Mouse (Mus musculus) lung, postnatal 36 days (tissue): Measurements from ENCODE around the gene Zfp3.

ENCODE experiments used
- DNase-seq: peaks from one replicate; pipeline ENCODE4 v3.0.0; 2022; ENCODE audit warnings: mixed read lengths

Zfp3 gene

DNA sequence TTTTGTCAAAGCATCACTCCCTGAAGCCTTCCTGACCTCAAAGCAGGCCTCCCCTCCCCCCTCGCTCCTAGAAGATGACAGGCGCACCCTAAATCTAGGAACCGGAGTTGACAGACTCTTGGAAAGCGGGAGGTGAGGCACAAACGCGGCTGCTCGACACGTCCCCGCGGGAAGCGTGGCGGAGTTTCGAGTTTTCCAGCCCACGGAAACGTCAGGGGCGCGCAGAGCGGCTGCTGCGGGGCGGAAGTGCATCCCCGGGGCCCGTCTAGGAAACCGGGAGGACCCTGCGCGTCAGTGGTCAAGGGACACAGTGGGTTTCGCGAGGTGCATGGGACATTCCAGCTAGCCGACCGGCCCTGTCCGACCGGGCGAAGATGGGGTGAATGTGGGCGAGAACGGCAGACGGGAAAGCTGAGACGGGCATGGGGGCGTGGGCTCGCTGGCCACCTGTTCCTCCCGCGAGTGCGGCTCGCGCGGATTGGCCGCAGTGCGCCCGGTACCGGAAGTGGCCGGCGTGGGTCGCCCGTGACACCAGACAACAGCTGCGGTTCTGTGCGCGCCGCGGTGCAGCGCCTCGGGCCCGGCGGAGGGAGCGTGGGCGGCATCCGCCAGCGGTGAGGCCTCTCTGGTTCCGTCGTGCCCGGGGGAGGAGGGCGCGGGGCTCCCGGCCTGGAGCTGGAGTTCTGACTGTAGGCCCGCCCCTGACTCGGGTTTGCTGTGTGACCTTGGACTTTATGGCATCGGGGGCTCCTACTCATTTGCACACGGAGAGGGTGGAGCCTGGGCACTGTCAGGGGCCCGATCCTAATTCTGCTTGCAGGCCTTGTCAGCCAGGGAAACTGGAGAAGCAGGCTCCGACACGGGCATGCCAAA lies at the start of gene Zfp3:
TSS of gene Zfp3 (plus strand) at position 274 of the 873 bp plus-strand sequence.
- peak; percentile 82 for DNase-seq

DNA sequence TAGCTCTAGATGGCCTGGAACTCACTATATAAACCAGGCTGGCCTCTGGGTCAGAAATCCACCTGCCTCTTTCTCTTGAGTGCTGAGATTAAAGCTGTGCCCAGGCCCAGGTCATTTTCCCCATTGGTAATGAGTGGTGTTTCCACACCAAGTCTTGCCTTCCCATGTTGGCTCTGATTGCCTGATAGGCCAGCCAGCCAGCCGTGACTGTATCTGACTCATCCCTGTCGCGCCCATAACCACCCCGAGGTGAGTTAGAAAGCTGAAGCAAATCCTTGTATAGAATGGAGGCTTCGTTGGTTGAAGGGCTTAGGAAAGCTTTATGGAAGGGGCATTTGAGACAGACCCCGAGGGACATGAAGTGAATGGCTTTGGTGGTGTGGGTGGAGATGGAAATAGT lies 48.2 kb upstream of the Zfp3 start:
- no peak for DNase-seq

GRCm38 (mm10) chr11:70718481-70718880 lies 45.5 kb upstream of the Zfp3 start:
- DNase-seq, result no peak

DNA sequence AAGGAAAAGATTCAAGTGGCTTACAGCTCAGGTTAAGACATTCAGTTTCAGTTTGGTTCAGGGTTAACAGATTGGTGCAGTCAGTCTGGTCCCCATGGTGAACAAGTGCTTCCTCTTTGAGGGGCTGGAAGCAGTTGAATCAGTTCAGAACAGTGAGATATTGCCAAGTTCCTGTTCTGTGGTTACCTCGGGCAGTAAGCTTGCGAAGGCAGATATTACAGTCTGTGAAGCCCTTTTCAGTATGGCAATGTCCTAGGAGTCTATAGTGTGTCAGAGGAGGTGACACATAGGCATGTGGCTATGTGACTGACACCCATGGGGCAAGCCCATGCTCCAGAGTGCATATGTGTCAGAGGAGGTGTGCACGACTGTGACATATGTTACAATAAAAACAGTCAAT lies 43.4 kb upstream of the Zfp3 start:
- DNase-seq, result peak; percentile 54

DNA sequence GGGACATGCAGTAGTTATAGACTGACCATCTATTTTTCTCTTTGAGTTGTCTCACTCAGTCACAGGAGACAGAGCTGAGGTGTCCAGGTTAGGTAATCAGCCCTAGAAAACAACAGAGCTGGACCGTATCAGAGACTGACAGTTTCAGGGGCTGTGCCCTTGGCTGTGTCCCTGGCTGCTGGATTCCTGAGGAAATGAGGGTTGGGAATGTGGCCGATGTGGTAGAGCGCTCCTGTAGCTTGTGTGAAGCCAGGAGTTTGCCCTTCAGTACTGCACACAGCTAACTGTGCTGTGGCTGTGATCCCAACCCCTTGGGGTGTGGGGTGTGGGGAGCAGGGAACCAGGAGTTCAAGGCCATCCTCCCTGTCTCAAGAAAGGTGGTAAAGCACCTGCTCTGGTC lies 42.9 kb upstream of the Zfp3 start:
- no peak for DNase-seq

DNA sequence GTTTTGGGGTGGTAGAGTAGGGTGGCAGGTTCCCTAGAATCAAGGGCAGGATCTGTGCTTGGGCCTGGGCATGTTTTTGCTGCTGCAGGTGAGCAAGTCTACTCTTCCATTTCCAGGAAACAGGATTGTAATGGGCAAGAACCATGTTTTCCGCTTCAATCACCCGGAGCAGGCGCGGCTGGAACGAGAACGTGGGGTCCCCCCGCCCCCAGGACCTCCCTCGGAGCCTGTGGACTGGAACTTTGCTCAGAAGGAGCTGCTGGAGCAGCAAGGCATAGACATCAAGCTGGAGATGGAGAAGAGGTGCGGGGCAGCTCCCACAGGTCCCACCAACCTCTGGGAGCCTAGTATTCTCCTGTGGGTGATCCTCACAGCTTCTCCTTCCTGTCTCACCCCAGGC lies 39.3 kb upstream of the Zfp3 start:
- no peak for DNase-seq

DNA sequence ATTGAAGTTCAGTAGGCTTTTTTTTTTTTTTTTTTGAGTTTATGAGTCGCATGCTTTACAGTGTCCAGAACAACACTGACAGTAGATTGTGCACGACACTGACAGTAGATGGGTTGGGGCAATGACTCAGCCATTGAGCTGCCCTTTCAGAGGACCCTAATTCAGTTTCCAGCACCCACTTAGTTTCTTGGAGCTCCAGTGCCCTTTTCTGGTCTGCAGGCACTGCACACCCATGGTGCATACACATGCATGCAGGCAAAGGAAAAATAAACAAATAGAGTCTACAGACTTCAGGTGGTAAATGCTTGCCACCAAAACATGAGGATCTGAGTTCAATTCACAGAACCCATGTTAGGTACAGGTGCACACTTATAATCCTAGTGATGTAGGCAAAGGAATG lies 37.4 kb upstream of the Zfp3 start:
- DNase-seq, result no peak

DNA sequence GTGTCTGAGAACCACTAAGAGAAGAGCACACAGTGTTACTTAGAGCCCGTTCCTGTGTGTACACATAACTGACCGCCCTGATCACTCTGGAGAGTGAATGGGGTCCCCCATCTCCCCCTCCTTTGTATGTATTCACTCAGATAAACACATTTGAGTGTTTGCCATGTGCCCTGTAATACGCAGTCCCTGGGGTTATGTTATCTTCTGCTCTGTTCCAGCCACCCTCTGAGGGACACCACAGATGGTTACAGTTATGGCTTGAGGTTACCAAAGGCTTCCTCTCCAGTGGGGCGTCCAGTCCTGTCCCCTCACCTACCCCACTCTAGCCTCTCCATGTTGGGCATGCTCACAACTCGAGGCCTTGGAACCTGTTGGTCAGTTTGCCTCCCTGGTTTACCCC lies 36.6 kb upstream of the Zfp3 start:
- DNase-seq, result no peak

DNA sequence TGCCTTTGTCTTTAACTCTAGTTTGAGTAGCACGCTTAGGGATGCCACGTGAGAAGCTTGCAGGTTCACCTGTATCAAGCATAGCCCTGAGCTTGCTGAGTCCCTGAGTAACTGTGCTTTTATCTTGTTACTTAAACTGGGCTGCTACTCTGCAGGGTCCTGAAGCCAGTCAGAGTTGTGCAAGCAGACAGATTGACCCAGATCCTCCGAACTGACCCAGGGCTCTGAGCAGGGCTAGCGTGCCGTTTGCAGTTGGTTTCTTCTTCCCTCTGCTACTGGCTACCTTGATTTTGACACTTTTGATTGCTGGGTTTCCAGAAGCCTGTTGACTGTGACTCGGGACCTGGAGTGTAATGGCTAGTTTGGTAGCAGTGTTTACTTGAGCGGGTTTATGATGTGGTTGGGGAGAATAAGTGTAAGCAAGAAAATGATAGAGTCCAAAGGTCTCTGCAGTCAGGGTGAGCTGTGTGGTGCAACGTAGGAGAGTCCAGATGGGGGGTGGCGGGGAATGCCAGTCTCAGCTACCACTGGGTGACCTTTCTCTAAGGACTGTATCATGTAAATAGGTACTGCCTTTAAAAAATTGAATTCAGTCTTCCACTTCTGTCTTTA lies 33.5 kb upstream of the Zfp3 start:
- no peak for DNase-seq

- DNase-seq, result no peak
These were observed 32.8 kb upstream of the Zfp3 start for GRCm38 (mm10) chr11:70731178-70731577.

DNA sequence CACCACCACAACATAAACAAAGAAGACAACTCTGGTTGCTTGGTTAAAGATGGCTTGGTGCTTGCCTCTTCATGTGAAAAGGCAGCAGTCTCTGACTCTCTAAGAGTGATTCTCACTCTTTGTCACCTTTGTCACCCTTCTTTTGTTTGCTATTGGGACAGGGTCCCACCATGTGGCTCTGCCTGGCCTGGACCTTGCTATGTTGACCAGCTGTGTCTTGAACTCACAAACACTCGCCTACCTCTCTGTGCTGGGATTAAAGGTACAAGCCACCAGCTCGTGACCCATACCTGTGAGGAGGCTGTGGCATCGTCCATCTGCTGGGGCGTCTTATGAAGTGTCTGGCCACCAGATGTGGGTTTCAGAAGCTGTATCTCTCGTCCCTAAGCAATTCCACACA lies 30.8 kb upstream of the Zfp3 start:
- DNase-seq, result no peak

DNA sequence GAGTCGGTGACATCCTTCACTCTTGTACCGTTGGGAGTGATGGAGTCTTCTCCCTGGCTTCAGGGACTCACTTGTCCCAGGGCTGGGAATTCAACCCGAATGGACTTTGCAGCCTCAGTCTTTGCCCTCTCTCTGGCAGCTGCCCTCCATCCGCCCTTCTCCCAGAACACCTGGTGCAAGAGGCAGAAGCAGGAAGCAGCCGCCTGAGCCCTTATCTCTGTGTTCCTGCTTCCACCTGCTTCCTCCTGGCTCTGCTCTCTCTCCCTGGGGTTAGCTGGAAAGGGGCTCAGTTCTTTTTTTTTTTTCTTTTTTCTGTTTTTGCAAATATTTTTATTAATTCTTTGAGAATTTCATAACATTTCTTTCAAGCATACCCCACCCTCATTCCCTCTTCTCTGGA lies 26.3 kb upstream of the Zfp3 start:
- DNase-seq, result no peak

GRCm38 (mm10) chr11:70741603-70742002 lies 22.4 kb upstream of the Zfp3 start:
- DNase-seq, result no peak

DNA sequence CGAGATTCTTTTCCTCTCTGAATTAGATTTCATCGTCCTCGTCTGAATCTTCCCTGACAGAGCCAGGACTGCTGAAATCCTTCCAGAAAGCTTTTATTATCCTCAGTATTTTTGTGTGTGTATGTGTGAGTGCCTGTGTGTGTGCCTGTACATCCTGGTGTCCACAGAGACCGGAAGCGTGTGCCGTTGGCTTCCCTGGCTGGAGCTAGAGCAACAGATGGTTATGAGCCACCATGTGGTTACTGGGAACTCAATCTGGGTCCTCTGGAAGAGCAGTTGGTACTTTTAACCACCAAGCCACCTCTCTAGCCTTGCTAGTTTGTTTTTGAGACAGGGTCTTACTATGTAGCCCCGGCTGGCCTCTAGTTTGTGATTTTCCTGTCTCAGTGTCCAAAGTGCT lies 21.9 kb upstream of the Zfp3 start:
- DNase-seq, result no peak

- DNase-seq, result no peak
These were observed 21.2 kb upstream of the Zfp3 start for GRCm38 (mm10) chr11:70742581-70743459.

DNA sequence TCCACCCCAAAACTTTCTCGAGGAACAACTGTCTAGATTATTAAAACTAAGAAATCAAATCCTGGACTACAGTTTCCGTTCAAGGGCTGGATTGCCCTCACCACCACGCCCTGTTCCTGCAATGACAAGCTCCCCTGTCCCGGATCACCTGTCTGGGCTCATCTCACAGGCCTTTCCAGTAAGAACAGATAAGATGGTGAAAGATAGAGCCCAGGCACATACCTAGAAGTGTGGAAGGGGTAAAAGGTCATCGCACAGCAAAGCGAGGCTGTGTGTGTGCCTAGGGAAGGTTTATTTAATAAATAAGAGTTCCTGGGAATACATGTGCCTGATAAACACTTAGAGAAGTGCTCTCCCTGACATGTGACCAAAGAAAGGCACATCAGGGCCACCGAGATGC lies 18.4 kb upstream of the Zfp3 start:
- DNase-seq, result no peak

DNA sequence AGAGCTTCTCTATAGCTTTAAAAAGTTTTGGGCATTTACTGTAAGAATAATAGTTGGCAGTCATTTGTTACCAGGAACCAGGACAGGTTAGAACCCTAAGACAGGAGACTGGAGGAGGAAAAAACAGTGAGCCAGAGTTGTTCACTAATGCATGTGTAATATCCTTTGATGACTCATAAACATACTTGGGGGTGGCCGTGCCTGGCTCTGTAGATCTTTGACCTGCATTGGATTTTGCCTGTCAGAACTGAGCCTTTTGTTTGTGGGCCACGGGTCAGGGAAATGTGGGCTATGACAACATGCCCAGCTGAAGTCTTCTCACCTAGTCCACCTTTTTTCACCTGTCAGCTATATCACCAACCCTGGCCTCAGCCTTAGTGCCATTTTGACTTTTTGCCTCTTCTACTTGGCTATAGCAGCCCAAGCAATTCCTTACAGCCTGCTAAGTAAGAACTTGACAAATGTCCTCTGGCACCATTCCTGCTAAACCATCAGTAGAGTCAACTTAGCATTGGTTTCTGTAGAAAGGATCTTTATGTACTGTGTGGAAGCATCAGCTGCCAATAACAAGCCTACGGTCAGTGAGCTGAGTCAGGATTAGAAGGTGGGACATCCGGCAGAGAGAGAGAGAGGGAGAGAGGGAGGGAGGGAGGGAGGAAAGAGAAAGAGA lies 16.0 kb upstream of the Zfp3 start:
- no peak for DNase-seq

GRCm38 (mm10) chr11:70752337-70753017 lies 11.5 kb upstream of the Zfp3 start:
- no peak for DNase-seq

GRCm38 (mm10) chr11:70753146-70753545 lies 10.9 kb upstream of the Zfp3 start:
- DNase-seq, result no peak

DNA sequence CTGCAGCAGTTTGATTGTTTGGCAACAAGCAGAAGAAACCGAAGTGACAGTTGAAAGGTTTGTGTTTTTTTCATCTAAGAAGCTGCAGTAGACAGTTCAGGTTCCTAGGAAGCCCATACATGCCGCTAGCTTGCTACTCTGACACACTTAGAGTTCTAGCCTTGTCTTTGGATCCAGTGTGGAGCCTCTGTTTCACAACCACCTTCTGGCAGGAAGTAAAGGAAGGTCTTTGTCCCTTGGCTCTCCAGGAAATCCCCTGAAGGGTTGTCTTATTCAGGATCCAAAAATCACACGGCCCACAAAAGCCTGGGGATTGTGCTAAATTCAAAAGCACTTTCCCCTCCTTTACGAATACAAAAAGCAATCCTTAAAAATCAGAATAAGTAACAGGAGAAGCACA lies 9.5 kb upstream of the Zfp3 start:
- no peak for DNase-seq

GRCm38 (mm10) chr11:70754958-70755357 lies 9.1 kb upstream of the Zfp3 start:
- no peak for DNase-seq

GRCm38 (mm10) chr11:70755645-70756044 lies 8.4 kb upstream of the Zfp3 start:
- DNase-seq, result peak; percentile 91
